Mouse (Mus musculus) thymus, adult 2 months (tissue): ENCODE data around the gene Dhx16. TPM values are rescaled to one million over a fixed set of nuclear protein-coding genes. Genes with fewer than 3 reads are reported as not detected.

Experiments
- DNase-seq: peaks from one replicate; pipeline ENCODE4 v3.0.0; 2021
- H3K27ac ChIP-seq: fragments of 200-500 bp; 2 replicates; pipeline ENCODE4 v1.5.1; 2012; ENCODE audit warnings: low read length, control low read depth; ENCODE audit not compliant: control insufficient read depth, insufficient read depth
- H3K27me3 ChIP-seq: fragments of 200-500 bp; 2 replicates; pipeline ENCODE4 v1.6.1; 2012; ENCODE audit warnings: mild to moderate bottlenecking, low read length, moderate library complexity, mixed read lengths; ENCODE audit not compliant: control insufficient read depth, insufficient read depth
- H3K36me3 ChIP-seq: fragments of 200-500 bp; 2 replicates; pipeline ENCODE4 v1.6.1; 2012; ENCODE audit warnings: mild to moderate bottlenecking, low read length, moderate library complexity; ENCODE audit not compliant: control insufficient read depth, insufficient read depth
- H3K4me1 ChIP-seq: fragments of 200-500 bp; replicated peaks from 2 replicates; pipeline ENCODE4 v1.6.1; 2012; ENCODE audit warnings: low read length; ENCODE audit not compliant: control insufficient read depth, insufficient read depth
- H3K4me3 ChIP-seq: fragments of 200-500 bp; 2 replicates; pipeline ENCODE4 v1.5.1; 2012; ENCODE audit warnings: mild to moderate bottlenecking, low read length, control low read depth, moderate library complexity; ENCODE audit not compliant: control insufficient read depth, insufficient read depth
- CTCF ChIP-seq: fragments of 200-500 bp; IDR thresholded peaks from 2 replicates; pipeline ENCODE4 v1.5.1; 2012; ENCODE audit warnings: mild to moderate bottlenecking, control low read depth, low read length, moderate library complexity, borderline replicate concordance; ENCODE audit not compliant: control insufficient read depth, poor library complexity, insufficient read depth; ENCODE audit errors: extremely low read depth
- POLR2A ChIP-seq: fragments of 200-500 bp; IDR thresholded peaks from 2 replicates; pipeline ENCODE4 v1.6.1; 2012; ENCODE audit warnings: mild to moderate bottlenecking, low read length, control low read depth, moderate library complexity; ENCODE audit not compliant: control insufficient read depth, poor library complexity, insufficient read depth; ENCODE audit errors: extremely low read depth
- WGBS: fragments of 180-500 bp; shearing (Covaris S2); methylation state at CpG from one replicate; pipeline ENCODE4 v1.1.7; 2018; 5-methylcytosine and 5-hydroxymethylcytosine counted together
- polyA plus RNA-seq: library from polyadenylated mRNA; depleted of rRNA; stranded (reverse); fragments of >200 nt; gene quantifications from 2 replicates; pipeline ENCODE4 v1.2.3, GENCODE M21; 2012

The Dhx16 gene
- polyA plus RNA-seq, 1 experiment, result 174 TPM

- 52% methylated on average over 14 of the region's 14 CpGs for WGBS
- Histone ChIP-seq H3K36me3 (peaks cover 10% of the 10 kb centered on the region), H3K27me3 (no peaks in the 10 kb centered on the region), H3K4me1 (peaks cover 18% of the 10 kb centered on the region), H3K27ac (no peak overlapping the region), H3K4me3 (no peak overlapping the region)
- TF ChIP-seq POLR2A, result no peak
- no peak for DNase-seq
Observed at GRCm38 (mm10) chr17:35840561-35840960, 39.1 kb upstream of the Dhx16 start.

DNA sequence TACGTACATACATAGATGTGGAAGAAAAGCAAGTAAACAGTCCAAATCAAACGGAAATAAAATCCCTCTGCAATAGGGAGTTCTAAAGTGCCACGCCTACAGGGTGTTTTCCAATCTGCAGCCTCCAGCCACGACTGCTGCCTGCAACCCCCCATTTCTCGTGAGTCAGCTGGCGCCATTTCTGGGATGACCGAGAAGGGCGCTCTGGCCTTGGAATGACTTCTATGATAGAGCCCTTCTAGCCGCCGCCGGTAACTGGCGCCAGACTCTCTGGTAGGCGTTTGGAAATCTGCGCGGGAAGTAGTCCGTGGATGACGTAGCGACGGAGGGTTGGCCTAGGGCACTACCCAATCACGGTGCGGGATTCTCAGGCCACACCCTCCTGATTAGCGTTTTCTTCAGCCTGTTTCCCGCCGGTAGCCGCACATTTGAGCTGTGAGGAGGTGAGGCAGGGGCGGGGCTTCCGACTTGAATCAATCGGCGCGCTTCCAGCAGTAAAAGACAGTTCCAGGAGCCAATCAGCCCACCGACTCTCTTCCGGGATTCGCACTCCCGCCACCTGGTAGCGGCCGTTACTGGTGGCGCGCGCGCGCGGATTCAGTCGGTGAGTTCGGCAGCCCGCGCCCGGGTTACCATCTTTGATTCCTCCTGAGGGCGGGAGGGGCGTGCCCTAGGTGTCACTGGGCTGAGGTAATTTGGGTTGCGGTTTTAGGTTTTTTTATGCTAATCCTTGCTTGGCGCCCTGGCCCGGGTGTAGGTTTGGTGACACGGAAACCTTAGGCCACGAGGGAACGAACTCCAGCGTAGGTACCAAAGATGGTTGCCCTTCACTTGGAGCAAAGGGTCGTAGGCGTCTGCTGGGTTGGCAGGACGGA is 38.3 kb upstream of the Dhx16 start, which contains the start of gene Mdc1:
Gene Mdc1 (plus strand): TSS at position 440 of the 875 bp plus-strand sequence.
- peak within 1 kb of the TSS; percentile 70 for H3K27ac ChIP-seq
- H3K4me1 ChIP-seq, result peaks cover 12% of the 10 kb centered on the region
- DNase-seq, result peak; percentile 99
- H3K4me3 ChIP-seq, result peak within 1 kb of the TSS; percentile 61
- under 1% methylated on average over 59 of the region's 59 CpGs for WGBS
- H3K27me3 ChIP-seq, result no peaks in the 10 kb centered on the region
- H3K36me3 ChIP-seq, result peaks cover 10% of the 10 kb centered on the region
- peak; percentile 28; the same call in 1 of the 2 replicates for TF ChIP-seq CTCF
- TF ChIP-seq POLR2A, result peak; percentile 66; the same call in 1 of the 2 replicates

GRCm38 (mm10) chr17:35842006-35842405 is 37.6 kb upstream of the Dhx16 start:
- WGBS, result 8% methylated on average over 11 of the region's 11 CpGs
- peak overlapping the region; percentile 70 for H3K27ac ChIP-seq
- no peak for TF ChIP-seq POLR2A
- TF ChIP-seq CTCF, result no peak
- H3K4me3 ChIP-seq, result peak overlapping the region; percentile 61
- no peaks in the 10 kb centered on the region for H3K27me3 ChIP-seq
- peaks cover 9% of the 10 kb centered on the region for H3K4me1 ChIP-seq
- DNase-seq, result peak; percentile 23
- peaks cover 8% of the 10 kb centered on the region for H3K36me3 ChIP-seq

DNA sequence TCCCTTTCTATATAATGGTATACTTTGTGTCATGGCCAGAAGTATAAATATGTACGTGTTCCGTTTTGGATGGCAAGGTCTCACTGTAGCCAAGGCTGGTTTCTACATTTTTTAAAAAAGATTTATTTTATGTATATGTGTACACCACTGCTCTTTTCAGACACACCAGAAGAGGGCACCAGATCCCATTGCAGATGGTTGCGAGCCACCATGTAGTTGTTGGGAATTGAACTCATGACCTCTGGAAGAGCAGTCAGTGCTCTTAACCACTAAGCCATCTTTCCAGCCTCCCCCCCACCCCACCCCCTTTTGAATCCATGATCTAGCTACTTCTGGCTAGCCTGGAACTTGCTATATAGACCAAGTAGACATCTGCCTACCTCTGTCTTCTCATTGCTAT is 36.1 kb upstream of the Dhx16 start:
- 98% methylated on average over 3 of the region's 3 CpGs for WGBS

GRCm38 (mm10) chr17:35848112-35848511 is 31.5 kb upstream of the Dhx16 start:
- Histone ChIP-seq H3K27ac (no peak overlapping the region), H3K4me1 (no peaks in the 10 kb centered on the region; the same call in 1 of the 2 replicates), H3K36me3 (peaks cover 35% of the 10 kb centered on the region), H3K4me3 (no peak overlapping the region), H3K27me3 (no peaks in the 10 kb centered on the region)
- WGBS, result 27% methylated on average over 1 of the region's 1 CpGs
- no peak for DNase-seq
- TF ChIP-seq POLR2A (no peak), CTCF (no peak)

More for the DNA sequence above, 36.1 kb upstream of the Dhx16 start:
- peaks cover 18% of the 10 kb centered on the region for H3K36me3 ChIP-seq
- H3K27me3 ChIP-seq, result no peaks in the 10 kb centered on the region
- peak; percentile 28 for DNase-seq
- no peak overlapping the region for H3K4me3 ChIP-seq
- TF ChIP-seq POLR2A (no peak), CTCF (no peak)
- H3K27ac ChIP-seq, result no peak overlapping the region
- H3K4me1 ChIP-seq, result peaks cover 8% of the 10 kb centered on the region

- no peak for DNase-seq
- TF ChIP-seq POLR2A (no peak), CTCF (no peak)
- Histone ChIP-seq H3K27ac (no peak overlapping the region), H3K27me3 (no peaks in the 10 kb centered on the region), H3K4me3 (no peak overlapping the region), H3K36me3 (peaks cover 37% of the 10 kb centered on the region), H3K4me1 (no peaks in the 10 kb centered on the region; the same call in 1 of the 2 replicates)
- WGBS, result 78% methylated on average over 3 of the region's 3 CpGs
Observed at GRCm38 (mm10) chr17:35850974-35851373, 28.6 kb upstream of the Dhx16 start.
